In the genomic region with DNA sequence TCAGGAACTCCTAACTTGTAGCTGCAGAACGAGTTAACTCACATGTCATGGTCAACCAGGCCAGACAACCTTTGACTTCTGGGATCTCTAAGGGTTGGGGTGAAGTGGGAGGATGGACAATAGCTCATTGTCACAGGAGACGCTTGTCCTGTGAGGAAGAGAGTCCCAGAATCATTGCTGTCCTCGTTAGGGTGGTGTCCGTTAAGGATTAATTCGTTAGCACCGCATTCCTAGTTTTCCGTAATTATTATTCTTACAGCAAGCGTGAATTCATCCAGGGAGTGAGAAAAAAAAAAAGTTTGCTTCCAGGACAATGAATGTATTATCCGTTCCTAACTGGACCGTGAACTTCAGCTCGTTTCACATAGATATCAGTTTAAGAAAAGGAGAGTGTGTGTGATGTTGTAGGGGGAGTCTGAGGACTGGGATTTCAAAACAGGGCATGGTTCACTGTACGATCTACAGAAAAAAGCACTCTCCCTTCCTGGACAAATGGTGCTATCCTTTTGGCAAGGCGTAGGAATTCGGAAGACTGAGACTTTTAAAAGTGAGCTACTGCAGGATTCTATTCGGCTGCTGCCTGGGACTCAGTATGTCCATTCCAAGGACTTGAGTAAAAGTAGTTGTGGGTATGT, we compare ENCODE assay signal across 10 mouse cellular contexts.
DNase-seq lines count a peak whose midpoint lies in the region; ATAC-seq lines count a peak whose summit lies in the region.
"Had no signal": no experiment of that assay in that cellular context is flagged by ENCODE, and none has a peak within 500 bp of the region (broad histone marks: within the 10 kb centered on the region; RNA-seq: fewer than 3 reads in every experiment).

No protein-coding gene starts in this region.

- no peak overlapping the region for H3K27ac ChIP-seq in heart, embryonic 16.5 days (ENCODE audit: low read length)
- H3K27ac ChIP-seq in embryonic facial prominence, embryonic 13.5 days, result peak overlapping the region; percentile 80
- H3K27ac ChIP-seq in hindbrain, embryonic 12.5 days, result peak overlapping the region; percentile 85
- H3K27ac ChIP-seq in midbrain, embryonic 14.5 days (replicated peaks; ENCODE audit: low read depth, low read length), result peak overlapping the region; percentile 65

- no peak for ATAC-seq in heart, embryonic 16.5 days (replicated peaks; ENCODE audit: extremely low read depth, insufficient read depth, low FRiP score)
- ATAC-seq in embryonic facial prominence, embryonic 13.5 days (ENCODE audit: insufficient number of reproducible peaks, insufficient read depth, low FRiP score, low TSS enrichment, low read depth), result no peak
- ATAC-seq in hindbrain, embryonic 12.5 days (ENCODE audit: low FRiP score), result peak; percentile 46
- peak; percentile 38; the same call in 1 of the 2 replicates for ATAC-seq in midbrain, embryonic 14.5 days (ENCODE audit: low FRiP score, low TSS enrichment)
- ATAC-seq in erythroid progenitor cell, adult 5-6 weeks (replicated peaks; ENCODE audit: low FRiP score, poor library complexity, severe bottlenecking), result no peak

- no peak overlapping the region for H3K4me3 ChIP-seq in heart, embryonic 16.5 days (ENCODE audit: low read length)
- peak overlapping the region; percentile 37 for H3K4me3 ChIP-seq in embryonic facial prominence, embryonic 13.5 days
- H3K4me3 ChIP-seq in hindbrain, embryonic 12.5 days, result peak overlapping the region; percentile 31
- peak overlapping the region; percentile 20 for H3K4me3 ChIP-seq in midbrain, embryonic 14.5 days (replicated peaks; ENCODE audit: low read depth, low read length)

- no peaks in the 10 kb centered on the region for H3K27me3 ChIP-seq in heart, embryonic 16.5 days (ENCODE audit: control insufficient read depth, insufficient read depth, low read length)
- H3K27me3 ChIP-seq in embryonic facial prominence, embryonic 13.5 days, result peaks cover 12% of the 10 kb centered on the region
- no peaks in the 10 kb centered on the region for H3K27me3 ChIP-seq in hindbrain, embryonic 12.5 days
- H3K27me3 ChIP-seq in midbrain, embryonic 14.5 days (ENCODE audit: control insufficient read depth, insufficient read depth, low read length), result no peaks in the 10 kb centered on the region

- intact Hi-C loops in heart, postnatal 14 days (cut with DNase I), result no loop called here
- intact Hi-C loops in left cerebral cortex, postnatal 14 days (cut with DNase I), result loop anchor here (5.0 to 10.0 kb wide), 3 partner anchors 34 to 742 kb away; no protein-coding TSS in a partner anchor

- H3K4me1 ChIP-seq in heart, embryonic 16.5 days (ENCODE audit: control insufficient read depth, insufficient read depth, low read length), result no peaks in the 10 kb centered on the region
- peaks cover 30% of the 10 kb centered on the region for H3K4me1 ChIP-seq in embryonic facial prominence, embryonic 13.5 days
- peaks cover 28% of the 10 kb centered on the region for H3K4me1 ChIP-seq in hindbrain, embryonic 12.5 days
- peaks cover 6% of the 10 kb centered on the region; the same call in 1 of the 2 replicates for H3K4me1 ChIP-seq in midbrain, embryonic 14.5 days (ENCODE audit: control insufficient read depth, insufficient read depth, low read length)

- peak overlapping the region; percentile 33 for H3K4me2 ChIP-seq in heart, embryonic 16.5 days (ENCODE audit: low read depth, low read length)
- peak overlapping the region; percentile 55 for H3K4me2 ChIP-seq in embryonic facial prominence, embryonic 13.5 days
- peak overlapping the region; percentile 41 for H3K4me2 ChIP-seq in hindbrain, embryonic 12.5 days (replicated peaks)
- H3K4me2 ChIP-seq in midbrain, embryonic 14.5 days (ENCODE audit: low read length), result peak overlapping the region; percentile 43

- DNase-seq in heart, postnatal 14 days, result no peak
- peak; percentile 33 for DNase-seq in midbrain, embryonic 14.5 days
- DNase-seq in left cerebral cortex, postnatal 14 days (ENCODE audit: low spot score in 2 of 2), result no peak
- no peak for DNase-seq in right cerebral cortex, postnatal 4 days
- DNase-seq: adrenal gland, postnatal 14 days; kidney, adult 9 months had no signal

- no peaks in the 10 kb centered on the region for H3K9me3 ChIP-seq in heart, embryonic 16.5 days (replicated peaks; ENCODE audit: control insufficient read depth, low read length)
- no peaks in the 10 kb centered on the region for H3K9me3 ChIP-seq in embryonic facial prominence, embryonic 13.5 days
- no peaks in the 10 kb centered on the region for H3K9me3 ChIP-seq in hindbrain, embryonic 12.5 days (replicated peaks)
- no peaks in the 10 kb centered on the region for H3K9me3 ChIP-seq in midbrain, embryonic 14.5 days (ENCODE audit: control insufficient read depth, low read length)

- H3K36me3 ChIP-seq in heart, embryonic 16.5 days (ENCODE audit: control insufficient read depth, insufficient read depth), result no peaks in the 10 kb centered on the region
- H3K36me3 ChIP-seq in embryonic facial prominence, embryonic 13.5 days, result no peaks in the 10 kb centered on the region
- H3K36me3 ChIP-seq in hindbrain, embryonic 12.5 days, result no peaks in the 10 kb centered on the region
- no peaks in the 10 kb centered on the region for H3K36me3 ChIP-seq in midbrain, embryonic 14.5 days (ENCODE audit: control insufficient read depth, insufficient read depth, low read length)

- H3K9ac ChIP-seq in heart, embryonic 16.5 days (ENCODE audit: low read length), result no peak overlapping the region
- H3K9ac ChIP-seq in embryonic facial prominence, embryonic 13.5 days, result peak overlapping the region; percentile 68
- H3K9ac ChIP-seq in hindbrain, embryonic 12.5 days, result peak overlapping the region; percentile 55
- peak overlapping the region; percentile 18; the same call in 1 of the 2 replicates for H3K9ac ChIP-seq in midbrain, embryonic 14.5 days (replicated peaks; ENCODE audit: low read length)

- WGBS in heart, embryonic 16.5 days, result 62% methylated on average over 15 of the region's 15 CpGs
- WGBS in embryonic facial prominence, embryonic 13.5 days, result 17% methylated on average over 15 of the region's 15 CpGs
- 26% methylated on average over 15 of the region's 15 CpGs for WGBS in hindbrain, embryonic 12.5 days
- 23% methylated on average over 15 of the region's 15 CpGs for WGBS in midbrain, embryonic 14.5 days

Comparison
In these comparisons a context has a peak if more than half of its experiments do, and no peak if none do; other contexts are left out.
1. ATAC-seq: peak in hindbrain, embryonic 12.5 days (single experiment) and midbrain, embryonic 14.5 days (single experiment); none in heart, embryonic 16.5 days (single experiment), embryonic facial prominence, embryonic 13.5 days (single experiment) and erythroid progenitor cell, adult 5-6 weeks (single experiment).
2. Peak in every context shown above with its lines, with median percentiles within 50 percentile points of each other: H3K4me2 ChIP-seq.